Comparison of ENCODE assay signal across 20 mouse cellular contexts in the genomic region with DNA sequence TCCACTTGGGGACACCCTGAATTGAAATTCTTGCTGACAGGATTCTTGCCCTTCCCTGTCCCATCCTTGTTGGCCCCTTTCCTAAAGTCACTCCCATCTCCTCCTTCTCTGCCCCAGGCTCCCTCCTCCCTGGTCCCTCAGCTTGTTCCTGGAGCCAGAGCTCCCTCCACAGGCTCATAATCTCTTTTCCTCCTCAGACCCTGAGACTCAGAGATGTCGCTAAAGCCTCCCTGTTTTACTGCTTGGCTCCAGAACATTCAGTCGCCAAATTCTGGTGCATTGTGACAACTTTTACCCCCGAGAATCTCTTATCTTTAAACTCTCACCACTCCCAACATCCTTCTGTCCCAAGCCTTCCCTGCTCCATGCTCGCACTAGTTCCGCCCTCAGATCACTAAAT. TPM values are rescaled to one million over a fixed set of nuclear protein-coding genes. Genes with fewer than 3 reads are reported as not detected.
"Had no signal": no experiment of that assay in that cellular context is flagged by ENCODE, and none has a peak within 500 bp of the region (broad histone marks: within the 10 kb centered on the region; RNA-seq: fewer than 3 reads in every experiment).

No protein-coding gene starts in this region.

- H3K36me3 ChIP-seq: limb, embryonic 13.5 days; midbrain, embryonic 10.5 days; neural tube, embryonic 15.5 days had no signal

- DNase-seq: kidney, adult 8-10 months; kidney, postnatal 10 days; kidney, postnatal 4 days; left cerebral cortex, postnatal 4 days; lung, adult 18-20 months; lung, postnatal 4 days; midbrain, embryonic 14.5 days; right cerebral cortex, adult 18-20 months; right cerebral cortex, postnatal 25 days; thymus, adult 18-20 months; thymus, postnatal 14 days had no signal

- H3K4me3 ChIP-seq: limb, embryonic 13.5 days; midbrain, embryonic 10.5 days; myocyte; neural tube, embryonic 15.5 days had no signal

- H3K27ac ChIP-seq: limb, embryonic 13.5 days; liver, embryonic 14.5 days; midbrain, embryonic 10.5 days; neural tube, embryonic 15.5 days had no signal

- H3K9ac ChIP-seq: limb, embryonic 13.5 days; liver, embryonic 14.5 days; neural tube, embryonic 15.5 days had no signal

- H3K4me2 ChIP-seq: limb, embryonic 13.5 days; neural tube, embryonic 15.5 days had no signal

- H3K27me3 ChIP-seq: limb, embryonic 13.5 days; neural tube, embryonic 15.5 days had no signal

- H3K9me3 ChIP-seq: neural tube, embryonic 15.5 days had no signal

- H3K4me1 ChIP-seq: limb, embryonic 13.5 days; midbrain, embryonic 10.5 days; neural tube, embryonic 15.5 days had no signal

RNA-seq across cellular contexts. Expression of gene Nkx2-5, which starts 59.5 kb away (rescaled TPM):
- total RNA-seq: layer of hippocampus, postnatal 25 days; left cerebral cortex, postnatal 4 days; liver, adult 2 months; megakaryocyte, adult 5-6 weeks had no signal
- polyA plus RNA-seq: limb, embryonic 13.5 days; liver, adult 2 months; liver, embryonic 14.5 days; midbrain, embryonic 10.5 days; midbrain, embryonic 14.5 days; neural tube, embryonic 11.5 days; neural tube, embryonic 15.5 days had no signal
